Mouse (Mus musculus) granulocyte monocyte progenitor cell, adult 5-6 weeks (primary cell): Measurements from ENCODE around the gene Mthfd2. TPM values are rescaled to one million over a fixed set of nuclear protein-coding genes. Genes with fewer than 3 reads are reported as not detected.
"Not testable (repeated sequence)": the region's sequence is repeated elsewhere in the genome, so short reads cannot be mapped to it uniquely, and the experiment has no call there.

Experiments
- ATAC-seq: replicated peaks from 2 replicates; pipeline ENCODE4 v1.8.0; 2016; ENCODE audit warnings: mild to moderate bottlenecking, moderate TSS enrichment, inconsistent platforms; ENCODE audit not compliant: poor library complexity, severe bottlenecking
- total RNA-seq, 2 experiments: library from RNA; stranded (forward) in 1 of 2; stranded (reverse) in 1 of 2; fragments of 200-712, 200-1000 nt in 1 of 2; fragments of >200 nt in 1 of 2; fragmentation: Nextera tagmentation in 1 of 2; gene quantifications; 2 replicates each; pipeline ENCODE4 v1.2.3; 2014 to 2017

Mthfd2 gene
- total RNA-seq (2014; fragmentation: Nextera tagmentation) = 20.8 and 48.1 TPM in 2 replicates
- 31.7 and 35.6 TPM in 2 replicates for total RNA-seq (2017)

GRCm38 (mm10) chr6:83325525-83326393 is at the start of gene Mthfd2, which contains the start of gene Mob1a:
Gene Mthfd2, minus strand, starts transcription at chr6:83325908.
Gene Mob1a, plus strand, starts transcription at chr6:83326016.
- peak; percentile 88 for ATAC-seq

- no peak for ATAC-seq
Measured at GRCm38 (mm10) chr6:83373704-83374300, 48.1 kb upstream of the Mthfd2 start.

GRCm38 (mm10) chr6:83371350-83371749 is 45.6 kb upstream of the Mthfd2 start:
- ATAC-seq = no peak

- no peak for ATAC-seq
Measured at GRCm38 (mm10) chr6:83370316-83370965, 44.7 kb upstream of the Mthfd2 start.

- ATAC-seq = no peak
Measured at GRCm38 (mm10) chr6:83363075-83363474, 37.4 kb upstream of the Mthfd2 start.

GRCm38 (mm10) chr6:83361523-83362248 is 36.0 kb upstream of the Mthfd2 start:
- no peak for ATAC-seq

GRCm38 (mm10) chr6:83357436-83357835 is 31.7 kb upstream of the Mthfd2 start:
- ATAC-seq = no peak

- peak; percentile 89 for ATAC-seq
Measured at GRCm38 (mm10) chr6:83356569-83357138, 30.9 kb upstream of the Mthfd2 start.

- ATAC-seq = no peak
Measured at GRCm38 (mm10) chr6:83354856-83355781, 29.4 kb upstream of the Mthfd2 start.

- no peak for ATAC-seq
Measured at GRCm38 (mm10) chr6:83352666-83353410, 27.1 kb upstream of the Mthfd2 start.

- no peak for ATAC-seq
Measured at GRCm38 (mm10) chr6:83351490-83352160, 25.9 kb upstream of the Mthfd2 start.

- ATAC-seq = no peak
Measured at GRCm38 (mm10) chr6:83350851-83351405, 25.2 kb upstream of the Mthfd2 start.

- ATAC-seq = no peak
Measured at GRCm38 (mm10) chr6:83350172-83350571, 24.5 kb upstream of the Mthfd2 start.

- peak; percentile 99 for ATAC-seq
Measured at GRCm38 (mm10) chr6:83349274-83349958, 23.7 kb upstream of the Mthfd2 start.

GRCm38 (mm10) chr6:83348873-83349272 is 23.2 kb upstream of the Mthfd2 start, which contains the start of gene Bola3:
Gene Bola3, plus strand, starts transcription at chr6:83349147.
- peak; percentile 33 for ATAC-seq

GRCm38 (mm10) chr6:83347916-83348315 is 22.2 kb upstream of the Mthfd2 start:
- ATAC-seq = no peak

GRCm38 (mm10) chr6:83345285-83345684 is 19.6 kb upstream of the Mthfd2 start:
- ATAC-seq = not testable (repeated sequence)
